Mouse (Mus musculus): ENCODE measurements around the gene Zfp683.
A peak's percentile ranks its signal among the peaks of the same experiment; 100 is the strongest.

Zfp683 gene

GRCm38 (mm10) chr4:134053538-134053937 lies at the start of gene Zfp683:
Zfp683 (plus strand) TSS chr4:134053838.
- DNase-seq (ENCODE audit: extremely low read depth, low read depth), result no peak

- DNase-seq (ENCODE audit: extremely low read depth, low read depth), result peak; percentile 61
These were observed 47.9 kb upstream of the Zfp683 start for GRCm38 (mm10) chr4:134005581-134006358.

GRCm38 (mm10) chr4:134006845-134007244 lies 46.8 kb upstream of the Zfp683 start:
- DNase-seq (ENCODE audit: extremely low read depth, low read depth), result no peak

- DNase-seq (ENCODE audit: extremely low read depth, low read depth), result no peak
These were observed 43.9 kb upstream of the Zfp683 start for GRCm38 (mm10) chr4:134009709-134010108.

- no peak for DNase-seq (ENCODE audit: extremely low read depth, low read depth)
These were observed 41.9 kb upstream of the Zfp683 start for GRCm38 (mm10) chr4:134011450-134012414.

- no peak for DNase-seq (ENCODE audit: extremely low read depth, low read depth)
These were observed 40.6 kb upstream of the Zfp683 start for GRCm38 (mm10) chr4:134012858-134013528.

GRCm38 (mm10) chr4:134016208-134016607 lies 37.4 kb upstream of the Zfp683 start:
- no peak for DNase-seq (ENCODE audit: extremely low read depth, low read depth)

GRCm38 (mm10) chr4:134016767-134017166 lies 36.9 kb upstream of the Zfp683 start:
- DNase-seq (ENCODE audit: extremely low read depth, low read depth), result no peak

GRCm38 (mm10) chr4:134017201-134017865 lies 36.3 kb upstream of the Zfp683 start:
- DNase-seq (ENCODE audit: extremely low read depth, low read depth), result no peak

- no peak for DNase-seq (ENCODE audit: extremely low read depth, low read depth)
These were observed 35.4 kb upstream of the Zfp683 start for GRCm38 (mm10) chr4:134018038-134018778.

- DNase-seq (ENCODE audit: extremely low read depth, low read depth), result no peak
These were observed 34.9 kb upstream of the Zfp683 start, which contains the start of gene Lin28a for GRCm38 (mm10) chr4:134018779-134019145. Lin28a (minus strand) TSS chr4:134018841.

GRCm38 (mm10) chr4:134019210-134019609 lies 34.4 kb upstream of the Zfp683 start:
- no peak for DNase-seq (ENCODE audit: extremely low read depth, low read depth)

GRCm38 (mm10) chr4:134019641-134020351 lies 33.8 kb upstream of the Zfp683 start:
- no peak for DNase-seq (ENCODE audit: extremely low read depth, low read depth)

- DNase-seq (ENCODE audit: extremely low read depth, low read depth), result peak; percentile 16
These were observed 33.0 kb upstream of the Zfp683 start for GRCm38 (mm10) chr4:134020621-134021020.

- DNase-seq (ENCODE audit: extremely low read depth, low read depth), result no peak
These were observed 27.8 kb upstream of the Zfp683 start for GRCm38 (mm10) chr4:134025802-134026201.

GRCm38 (mm10) chr4:134035953-134036352 lies 17.7 kb upstream of the Zfp683 start:
- DNase-seq (ENCODE audit: extremely low read depth, low read depth), result peak; percentile 16

- DNase-seq (ENCODE audit: extremely low read depth, low read depth), result peak; percentile 70
These were observed 12.1 kb upstream of the Zfp683 start for GRCm38 (mm10) chr4:134041317-134042123.

- DNase-seq (ENCODE audit: extremely low read depth, low read depth), result no peak
These were observed 10.6 kb upstream of the Zfp683 start for GRCm38 (mm10) chr4:134043041-134043440.

- DNase-seq (ENCODE audit: extremely low read depth, low read depth), result no peak
These were observed 6.0 kb upstream of the Zfp683 start for GRCm38 (mm10) chr4:134047648-134048047.

Measured in MEL-GATA-1-ER (cell line).